Mouse (Mus musculus): ENCODE measurements at regions not wholly inside any gene's neighbourhood (a gene's known extent, or its start where the extent isn't known, plus 50 kb on each side); places are given as distances from the start of the nearest gene placed in this dataset.

GRCm38 (mm10) chr17:69563165-69563564 is 124.0 kb downstream of the Akain1 start:
- TF ChIP-seq CTCF (IDR thresholded peaks at IDR 0.05; ENCODE audit: control insufficient read depth, insufficient read depth, insufficient read length): peak; percentile 55
- no peak for TF ChIP-seq CEBPB (IDR thresholded peaks at IDR 0.05; ENCODE audit: low read depth)
- TF ChIP-seq USF1 (IDR thresholded peaks at IDR 0.05; ENCODE audit: low read depth): no peak
- TF ChIP-seq MAX (IDR thresholded peaks at IDR 0.05): no peak
- no peak for TF ChIP-seq MYOD1 (IDR thresholded peaks at IDR 0.05; ENCODE audit: control insufficient read depth, insufficient read length, low read depth)
- no peak for TF ChIP-seq FOSL1 (IDR thresholded peaks at IDR 0.05; ENCODE audit: insufficient read depth, low read length, poor library complexity, severe bottlenecking)

Data from C2C12 (cell line).